Mouse (Mus musculus) hindbrain, postnatal 0 days (tissue): ENCODE data around the gene Tmem79. TPM values are rescaled to one million over a fixed set of nuclear protein-coding genes. Genes with fewer than 3 reads are reported as not detected.

ENCODE experiments used
- ATAC-seq: fragments of 200-750 bp; cut with Nextera tagmentation; 2 replicates; pipeline ENCODE4 v1.8.0; 2017; ENCODE audit warnings: mild to moderate bottlenecking, moderate TSS enrichment, moderate library complexity
- DNase-seq: peaks from one replicate; pipeline ENCODE4 v3.0.0-alpha.2; 2015; ENCODE audit warnings: low spot score
- H3K27ac ChIP-seq: fragments of 300-500 bp; sonication (generic); 2 replicates; pipeline ENCODE4 v1.5.1; 2014; ENCODE audit warnings: mild to moderate bottlenecking
- H3K27me3 ChIP-seq: fragments of 300-500 bp; sonication (generic); 2 replicates; pipeline ENCODE4 v1.6.1; 2014; ENCODE audit warnings: low read length, mixed read lengths; ENCODE audit not compliant: insufficient read depth
- H3K36me3 ChIP-seq: fragments of 300-500 bp; sonication (generic); 2 replicates; pipeline ENCODE4 v1.6.1; 2014; ENCODE audit warnings: low read length, mixed read lengths; ENCODE audit not compliant: insufficient read depth
- H3K4me1 ChIP-seq: fragments of 300-500 bp; sonication (generic); 2 replicates; pipeline ENCODE4 v1.6.1; 2014; ENCODE audit warnings: antibody characterized with exemption, low read length, mixed read lengths; ENCODE audit not compliant: insufficient read depth
- H3K4me2 ChIP-seq: fragments of 300-500 bp; sonication (generic); 2 replicates; pipeline ENCODE4 v1.6.1; 2014; ENCODE audit warnings: low read depth, mild to moderate bottlenecking, low read length, moderate library complexity, mixed read lengths
- H3K4me3 ChIP-seq: fragments of 300-500 bp; sonication (generic); 2 replicates; pipeline ENCODE4 v1.5.1; 2014; ENCODE audit warnings: low read length
- H3K9ac ChIP-seq: fragments of 300-500 bp; sonication (generic); replicated peaks from 2 replicates; pipeline ENCODE4 v1.6.1; 2014; ENCODE audit warnings: mild to moderate bottlenecking, low read length, moderate library complexity, mixed read lengths
- H3K9me3 ChIP-seq: fragments of 300-500 bp; sonication (generic); 2 replicates; pipeline ENCODE4 v1.6.1; 2016; ENCODE audit warnings: low read length, mixed read lengths
- CTCF ChIP-seq: IDR thresholded peaks from 2 replicates; pipeline ENCODE4 v1.5.1; 2016; ENCODE audit warnings: antibody characterized with exemption, control low read depth, low read depth
- WGBS: fragments of 180-500 bp; shearing (Covaris S2); extraction: QIAGEN DNeasy Blood & Tissue Kit; methylation state at CpG from one replicate; pipeline ENCODE4 v1.1.7; 2014; 5-methylcytosine and 5-hydroxymethylcytosine counted together
- polyA plus RNA-seq: library from polyadenylated mRNA; unstranded; fragments of >200 nt; fragmentation: Nextera tagmentation; extraction: Ambion mirVana; gene quantifications from 2 replicates; pipeline ENCODE4 v1.2.1, GENCODE M21; 2015
- total RNA-seq: library from RNA; depleted of rRNA; stranded (reverse); fragments of >200 nt; gene quantifications from 2 replicates; pipeline ENCODE4 v1.2.3, GENCODE M21; 2014

Gene Tmem79
- total and polyA plus RNA-seq, 2 experiments from 2014 or later = 0.52 to 1.1 TPM

DNA sequence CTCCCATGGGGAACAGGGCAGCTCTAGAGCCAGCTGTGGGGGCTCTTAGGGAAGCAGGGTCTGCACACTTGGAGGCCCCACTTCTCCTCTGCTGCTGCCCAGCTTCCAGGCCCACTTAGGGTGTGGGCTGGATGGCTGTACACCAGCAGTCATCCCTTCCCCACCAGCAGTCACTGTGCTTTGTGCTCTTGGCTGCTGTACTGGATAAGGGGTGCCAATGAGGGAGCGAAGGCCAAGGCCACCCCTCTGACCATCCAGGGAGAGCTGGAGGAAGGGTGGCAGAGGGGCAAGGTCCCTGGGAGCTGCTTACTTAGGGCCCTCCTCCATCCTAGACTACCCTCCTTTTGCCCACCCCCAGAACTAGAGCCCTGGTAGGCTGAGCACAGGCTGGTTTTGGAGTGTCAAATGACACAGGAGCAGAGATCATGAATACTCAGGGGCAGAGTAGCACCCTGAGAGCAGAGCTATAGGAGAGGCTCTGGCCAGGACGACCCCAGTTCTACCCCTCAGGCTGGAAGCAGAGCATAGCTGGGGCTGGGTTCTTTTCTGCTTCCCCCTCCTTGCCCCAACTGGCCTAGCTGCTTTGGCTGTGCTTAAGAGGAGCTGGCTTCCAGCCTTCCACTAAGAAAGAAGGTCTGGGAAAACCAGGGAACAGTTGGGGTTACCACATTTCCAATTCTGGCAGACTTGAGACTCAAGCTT is 25.8 kb upstream of the Tmem79 start:
- H3K4me2 ChIP-seq = no peak overlapping the region
- no peak for TF ChIP-seq CTCF
- H3K9me3 ChIP-seq = no peaks in the 10 kb centered on the region
- no peaks in the 10 kb centered on the region for H3K4me1 ChIP-seq
- ATAC-seq = peak; percentile 60
- H3K36me3 ChIP-seq = peaks cover 48% of the 10 kb centered on the region
- H3K27ac ChIP-seq = peak overlapping the region; percentile 68
- 83% methylated on average over 2 of the region's 2 CpGs for WGBS
- H3K9ac ChIP-seq = no peak overlapping the region
- H3K27me3 ChIP-seq = no peaks in the 10 kb centered on the region
- H3K4me3 ChIP-seq = no peak overlapping the region
- DNase-seq = peak; percentile 40

DNA sequence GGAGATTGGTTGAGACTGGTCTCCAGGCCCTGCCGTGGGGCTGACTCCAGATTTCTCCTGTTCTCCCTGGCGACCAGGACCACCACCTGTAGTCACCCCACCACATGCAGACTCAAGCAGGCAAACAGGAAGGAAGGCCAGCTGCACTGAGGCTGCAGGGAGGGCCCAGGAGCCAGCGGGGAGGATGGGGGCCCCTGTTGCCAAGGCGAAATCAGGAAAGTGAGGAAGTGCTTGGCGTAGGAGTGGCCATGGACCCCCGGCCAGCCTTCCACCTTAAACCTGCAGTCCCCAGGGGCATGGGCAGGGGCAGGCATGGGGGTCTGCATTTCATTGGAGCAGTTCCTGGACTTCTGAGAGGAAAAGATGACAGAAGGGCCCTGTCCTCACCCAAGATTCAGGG is 25.1 kb upstream of the Tmem79 start:
- no peak for ATAC-seq

DNA sequence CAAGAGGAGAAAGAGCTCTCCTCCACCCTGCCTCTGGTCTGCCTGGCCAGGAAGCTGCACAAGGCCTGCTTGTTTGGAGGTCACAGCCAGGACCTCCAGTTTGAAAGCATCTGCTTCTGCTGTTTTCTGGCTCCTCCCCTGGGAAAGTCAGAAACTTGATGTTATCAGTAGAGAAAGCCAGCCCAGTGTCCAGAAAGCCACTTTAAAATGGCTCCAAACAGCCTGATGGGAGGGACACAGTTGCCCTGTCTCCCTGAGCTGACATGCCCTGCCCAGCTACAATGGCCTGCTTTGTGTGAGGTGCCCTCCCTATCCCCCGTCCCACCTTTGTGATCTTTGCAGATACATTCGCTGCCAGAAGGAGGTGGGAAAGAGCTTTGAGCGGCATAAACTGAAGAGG is 24.0 kb upstream of the Tmem79 start:
- TF ChIP-seq CTCF = no peak
- ATAC-seq = no peak
- no peak for DNase-seq
- Histone ChIP-seq H3K27ac (no peak overlapping the region), H3K36me3 (peaks cover 66% of the 10 kb centered on the region), H3K4me2 (no peak overlapping the region), H3K4me3 (no peak overlapping the region), H3K4me1 (no peaks in the 10 kb centered on the region), H3K9ac (no peak overlapping the region), H3K27me3 (no peaks in the 10 kb centered on the region), H3K9me3 (no peaks in the 10 kb centered on the region)
- WGBS = 69% methylated on average over 3 of the region's 3 CpGs

More for the DNA sequence above, 25.1 kb upstream of the Tmem79 start:
- no peaks in the 10 kb centered on the region for H3K9me3 ChIP-seq
- H3K4me1 ChIP-seq = no peaks in the 10 kb centered on the region
- H3K4me2 ChIP-seq = no peak overlapping the region
- H3K27me3 ChIP-seq = no peaks in the 10 kb centered on the region
- DNase-seq = no peak
- H3K27ac ChIP-seq = peak overlapping the region; percentile 68; the same call in 1 of the 2 replicates
- WGBS = 77% methylated on average over 6 of the region's 6 CpGs
- TF ChIP-seq CTCF = no peak
- no peak overlapping the region for H3K4me3 ChIP-seq
- no peak overlapping the region for H3K9ac ChIP-seq
- H3K36me3 ChIP-seq = peaks cover 54% of the 10 kb centered on the region

DNA sequence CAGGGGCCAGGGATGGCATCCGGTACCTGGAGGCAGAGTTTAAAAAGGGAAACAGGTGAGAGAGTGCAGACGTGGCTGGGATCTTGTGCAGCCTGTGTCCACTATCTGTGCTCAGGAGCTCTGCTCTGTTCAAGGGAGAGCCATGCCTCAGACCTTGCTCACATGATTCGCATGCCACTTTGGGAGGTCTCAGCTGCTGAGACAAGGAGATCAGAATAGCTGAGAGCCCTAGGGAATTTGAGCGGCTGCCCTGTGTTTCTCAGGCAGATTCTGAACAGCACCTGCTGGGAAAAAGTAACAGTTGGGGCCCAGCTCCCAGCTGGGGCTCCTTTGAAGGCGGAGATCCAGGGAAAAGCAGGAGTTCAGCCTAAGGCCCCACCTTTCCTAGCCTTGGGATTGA is 23.6 kb upstream of the Tmem79 start:
- Histone ChIP-seq H3K9me3 (no peaks in the 10 kb centered on the region), H3K27ac (no peak overlapping the region), H3K9ac (0 out of 2 replicates have a peak overlapping the region, but pooled peaks have one; percentile 14), H3K36me3 (peaks cover 70% of the 10 kb centered on the region), H3K4me3 (no peak overlapping the region), H3K27me3 (no peaks in the 10 kb centered on the region), H3K4me1 (no peaks in the 10 kb centered on the region), H3K4me2 (no peak overlapping the region)
- 55% methylated on average over 5 of the region's 5 CpGs for WGBS
- ATAC-seq = no peak
- no peak for DNase-seq
- no peak for TF ChIP-seq CTCF

DNA sequence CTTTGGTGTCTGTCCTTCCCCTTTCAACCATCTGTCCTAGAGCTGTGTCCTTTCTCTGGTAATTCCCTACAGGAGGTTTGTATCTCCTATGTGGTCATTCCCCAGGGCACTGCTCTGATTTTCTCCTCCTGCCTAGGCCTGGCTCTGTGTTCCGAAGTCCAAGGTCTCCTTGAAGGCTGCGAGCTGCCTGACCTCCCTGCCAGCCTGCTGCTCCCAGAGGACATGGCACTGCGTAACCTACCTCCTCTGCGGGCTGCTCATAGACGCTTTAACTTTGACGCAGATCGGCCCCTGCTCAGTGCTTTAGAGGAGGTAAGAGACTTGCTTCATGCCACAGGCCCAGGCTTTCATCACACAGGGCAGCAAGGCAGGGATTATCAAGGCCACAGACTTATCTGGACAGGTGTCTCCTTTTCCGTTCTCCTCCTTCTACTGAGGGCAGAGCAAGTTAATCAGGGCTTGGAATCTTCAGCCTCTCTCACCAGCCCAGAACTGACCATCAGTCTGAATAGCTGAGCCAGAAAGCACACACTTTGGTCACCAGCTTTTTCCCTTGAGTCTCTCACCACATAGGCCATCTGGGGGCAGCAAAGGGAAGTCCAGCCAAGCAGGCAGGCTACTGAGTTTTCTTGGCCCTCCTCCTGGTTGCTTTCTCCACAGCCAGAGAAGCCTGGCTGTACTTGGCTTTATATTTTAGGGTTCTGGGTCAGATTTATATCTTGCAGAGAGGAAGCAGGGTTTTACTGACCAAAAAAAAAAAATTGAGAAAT is 18.6 kb upstream of the Tmem79 start:
- no peaks in the 10 kb centered on the region for H3K9me3 ChIP-seq
- DNase-seq = peak; percentile 51
- 95% methylated on average over 8 of the region's 8 CpGs for whole genome bisulfite sequencing
- no peak overlapping the region for H3K4me2 ChIP-seq
- no peak overlapping the region for H3K27ac ChIP-seq
- H3K36me3 ChIP-seq = peaks cover 95% of the 10 kb centered on the region
- no peak for ATAC-seq
- H3K4me3 ChIP-seq = no peak overlapping the region
- no peak overlapping the region for H3K9ac ChIP-seq
- TF ChIP-seq CTCF = peak; percentile 42
- no peaks in the 10 kb centered on the region for H3K4me1 ChIP-seq
- no peaks in the 10 kb centered on the region for H3K27me3 ChIP-seq

DNA sequence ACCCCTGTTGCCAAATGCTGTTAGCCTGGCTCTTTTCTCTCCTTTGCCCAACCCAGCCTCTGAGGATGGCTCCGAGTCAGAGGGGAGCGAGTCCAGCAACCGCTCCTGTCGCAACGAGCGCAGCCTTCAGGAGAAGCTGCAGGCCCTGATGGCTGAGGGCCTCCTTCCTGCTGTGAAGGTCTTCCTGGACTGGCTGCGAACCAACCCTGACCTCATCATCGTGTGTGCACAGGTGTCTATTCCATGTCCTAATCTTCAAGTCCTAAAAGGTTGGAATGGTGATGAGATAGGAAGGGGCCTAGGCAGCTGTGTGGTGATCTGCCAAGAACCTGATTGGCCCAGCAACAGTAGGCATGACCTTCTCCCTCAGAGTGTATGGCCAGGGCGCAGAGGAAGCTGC is 17.0 kb upstream of the Tmem79 start:
- TF ChIP-seq CTCF = no peak
- 84% methylated on average over 9 of the region's 9 CpGs for WGBS
- no peak for ATAC-seq

DNA sequence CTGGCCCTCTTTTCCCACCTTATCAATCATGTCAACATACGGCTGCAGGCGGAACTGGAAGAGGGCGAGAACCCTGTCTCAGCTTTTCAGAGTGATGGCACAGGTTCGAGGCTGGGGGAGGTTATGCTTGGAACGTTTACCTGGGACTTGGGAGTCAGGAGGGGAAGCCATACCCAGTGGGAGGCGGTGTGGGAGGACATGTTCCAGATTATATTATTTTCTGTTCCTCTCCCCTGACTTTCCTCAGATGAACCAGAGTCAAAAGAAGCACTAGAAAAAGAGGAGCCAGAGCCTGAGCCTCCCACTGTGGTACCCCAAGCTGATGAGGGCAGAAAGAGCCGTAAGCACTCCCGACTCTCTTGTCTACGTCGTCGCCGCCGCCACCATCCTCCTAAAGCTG is 14.8 kb upstream of the Tmem79 start:
- H3K36me3 ChIP-seq = peaks cover 98% of the 10 kb centered on the region
- no peak for ATAC-seq
- 95% methylated on average over 13 of the region's 13 CpGs for WGBS
- H3K4me3 ChIP-seq = no peak overlapping the region
- no peaks in the 10 kb centered on the region for H3K9me3 ChIP-seq
- no peak for TF ChIP-seq CTCF
- H3K4me1 ChIP-seq = no peaks in the 10 kb centered on the region
- H3K27ac ChIP-seq = no peak overlapping the region
- DNase-seq = no peak
- H3K9ac ChIP-seq = no peak overlapping the region
- H3K27me3 ChIP-seq = no peaks in the 10 kb centered on the region
- H3K4me2 ChIP-seq = no peak overlapping the region

More for the DNA sequence above, 17.0 kb upstream of the Tmem79 start:
- Histone ChIP-seq H3K27me3 (no peaks in the 10 kb centered on the region), H3K27ac (no peak overlapping the region), H3K36me3 (peaks cover 95% of the 10 kb centered on the region), H3K4me1 (no peaks in the 10 kb centered on the region), H3K9ac (no peak overlapping the region), H3K4me2 (no peak overlapping the region), H3K4me3 (no peak overlapping the region), H3K9me3 (no peaks in the 10 kb centered on the region)
- DNase-seq = no peak
